Mouse (Mus musculus): ENCODE measurements around the gene Icam4. TPM values are rescaled to one million over a fixed set of nuclear protein-coding genes. Genes with fewer than 3 reads are reported as not detected.
A peak's percentile ranks its signal among the peaks of the same experiment; 100 is the strongest.

Icam4 gene
- polyA plus RNA-seq, 1 experiment from 2014 or later = 25.4 TPM

MicroRNA genes within 50 kb of the gene (microRNA counts, 519-probe panel; counts per million panel counts)
- 32.2 counts per million for microRNA mmu-miR-1900

Small RNA genes lying within 50 kb of the gene (microRNA-seq; reads per million reads assigned to microRNA genes)
- gene Mir1900 (ENCODE audit: borderline number of aligned reads) = not detected
- 2.3 reads per million, percentile 28 among the genes with 10 or more reads in this experiment for gene Mir7082 (ENCODE audit: borderline number of aligned reads)

Other genes starting within 250 kb of the Icam4 start
- gene Col5a3, start 214.3 kb upstream of the Icam4 start, polyA plus RNA-seq (2014; fragmentation: Nextera tagmentation; extraction: Ambion mirVana) = 0.04 TPM in 1 of 2 replicates, not detected in the other
- not detected in 2 replicates for gene Rdh8, start 210.9 kb upstream of the Icam4 start, polyA plus RNA-seq (2014; fragmentation: Nextera tagmentation; extraction: Ambion mirVana)
- 2.1 TPM in 2 replicates for gene A230050P20Rik, start 160.7 kb upstream of the Icam4 start, polyA plus RNA-seq (2014; fragmentation: Nextera tagmentation; extraction: Ambion mirVana)
- 2.1 and 2.9 TPM in 2 replicates for gene Angptl6, start 149.6 kb upstream of the Icam4 start, polyA plus RNA-seq (2014; fragmentation: Nextera tagmentation; extraction: Ambion mirVana)
- gene Ppan, start 141.2 kb upstream of the Icam4 start, polyA plus RNA-seq (2014; fragmentation: Nextera tagmentation; extraction: Ambion mirVana) = 43.6 and 46.2 TPM in 2 replicates
- 276 and 286 TPM in 2 replicates for gene Eif3g, start 130.8 kb upstream of the Icam4 start, polyA plus RNA-seq (2014; fragmentation: Nextera tagmentation; extraction: Ambion mirVana)
- 50.5 and 59.3 TPM in 2 replicates for gene Dnmt1, start 69.5 kb upstream of the Icam4 start, polyA plus RNA-seq (2014; fragmentation: Nextera tagmentation; extraction: Ambion mirVana)
- 24.6 and 26.5 TPM in 2 replicates for gene S1pr2, start 52.6 kb upstream of the Icam4 start, polyA plus RNA-seq (2014; fragmentation: Nextera tagmentation; extraction: Ambion mirVana)
- gene Mrpl4, start 26.6 kb upstream of the Icam4 start, polyA plus RNA-seq (2014; fragmentation: Nextera tagmentation; extraction: Ambion mirVana) = 140 and 147 TPM in 2 replicates
- gene Icam1, start 13.4 kb upstream of the Icam4 start, polyA plus RNA-seq (2014; fragmentation: Nextera tagmentation; extraction: Ambion mirVana) = 8.1 and 8.5 TPM in 2 replicates
- not detected in 2 replicates for gene Icam5, start 2.7 kb downstream of the Icam4 start, polyA plus RNA-seq (2014; fragmentation: Nextera tagmentation; extraction: Ambion mirVana)
- gene Zglp1, start 37.7 kb downstream of the Icam4 start, polyA plus RNA-seq (2014; fragmentation: Nextera tagmentation; extraction: Ambion mirVana) = 0.28 and 1.8 TPM in 2 replicates
- 0.31 and 0.44 TPM in 2 replicates for gene Gm49373, start 43.7 kb downstream of the Icam4 start, polyA plus RNA-seq (2014; fragmentation: Nextera tagmentation; extraction: Ambion mirVana)
- gene Fdx1l, start 44.2 kb downstream of the Icam4 start, polyA plus RNA-seq (2014; fragmentation: Nextera tagmentation; extraction: Ambion mirVana) = 52.9 and 58.2 TPM in 2 replicates
- gene Gm38431, start 62.6 kb downstream of the Icam4 start, polyA plus RNA-seq (2014; fragmentation: Nextera tagmentation; extraction: Ambion mirVana) = 1.2 and 1.9 TPM in 2 replicates
- 53.6 and 57.8 TPM in 2 replicates for gene Raver1, start 62.6 kb downstream of the Icam4 start, polyA plus RNA-seq (2014; fragmentation: Nextera tagmentation; extraction: Ambion mirVana)
- 9.4 and 10.9 TPM in 2 replicates for gene Tyk2, start 101.9 kb downstream of the Icam4 start, polyA plus RNA-seq (2014; fragmentation: Nextera tagmentation; extraction: Ambion mirVana)
- gene Cdc37, start 120.6 kb downstream of the Icam4 start, polyA plus RNA-seq (2014; fragmentation: Nextera tagmentation; extraction: Ambion mirVana) = 254 and 266 TPM in 2 replicates
- gene Pde4a, start 136.3 kb downstream of the Icam4 start, polyA plus RNA-seq (2014; fragmentation: Nextera tagmentation; extraction: Ambion mirVana) = 7.6 and 8.3 TPM in 2 replicates
- 22.3 and 35.7 TPM in 2 replicates for gene Keap1, start 210.0 kb downstream of the Icam4 start, polyA plus RNA-seq (2014; fragmentation: Nextera tagmentation; extraction: Ambion mirVana)
- 0.11 and 0.31 TPM in 2 replicates for gene S1pr5, start 219.1 kb downstream of the Icam4 start, polyA plus RNA-seq (2014; fragmentation: Nextera tagmentation; extraction: Ambion mirVana)
- 45.5 and 48.2 TPM in 2 replicates for gene Atg4d, start 235.9 kb downstream of the Icam4 start, polyA plus RNA-seq (2014; fragmentation: Nextera tagmentation; extraction: Ambion mirVana)

Data from heart, embryonic 11.5 days (tissue).